Mouse (Mus musculus): ENCODE results near the gene Ankrd26. TPM values are rescaled to one million over a fixed set of nuclear protein-coding genes. Genes with fewer than 3 reads are reported as not detected.
"Not testable (repeated sequence)": the region's sequence is repeated elsewhere in the genome, so short reads cannot be mapped to it uniquely, and the experiment has no call there.

Ankrd26 gene
- 10 to 100 TPM; 11.1 to 12.5 TPM for total RNA-seq (2021)

GRCm38 (mm10) chr6:118561745-118562609 lies at the start of gene Ankrd26:
Gene Ankrd26, minus strand, starts transcription at chr6:118562226.
- peak; percentile 90 to 93 for DNase-seq (ENCODE audit: low spot score in 2 of 2)
- intact Hi-C loops (cut with DNase I): no loop called here

GRCm38 (mm10) chr6:118608906-118609305 lies 46.9 kb upstream of the Ankrd26 start:
- intact Hi-C loops (cut with DNase I): no loop called here
- no peak for DNase-seq (ENCODE audit: low spot score in 2 of 2)

- DNase-seq (ENCODE audit: low spot score in 2 of 2): no peak
- intact Hi-C loops (cut with DNase I): no loop called here
These were observed 43.9 kb upstream of the Ankrd26 start for GRCm38 (mm10) chr6:118605974-118606373.

GRCm38 (mm10) chr6:118603825-118604224 lies 41.8 kb upstream of the Ankrd26 start:
- no peak for DNase-seq (ENCODE audit: low spot score in 2 of 2)
- intact Hi-C loops (cut with DNase I): no loop called here

GRCm38 (mm10) chr6:118595681-118596055 lies 33.6 kb upstream of the Ankrd26 start:
- DNase-seq (ENCODE audit: low spot score in 2 of 2): no peak
- intact Hi-C loops (cut with DNase I): no loop called here

GRCm38 (mm10) chr6:118594833-118595680 lies 33.0 kb upstream of the Ankrd26 start:
- intact Hi-C loops (cut with DNase I): no loop called here
- DNase-seq (ENCODE audit: low spot score in 2 of 2): peak in 1 of 2 experiments; percentile 82

GRCm38 (mm10) chr6:118594070-118594469 lies 32.0 kb upstream of the Ankrd26 start:
- intact Hi-C loops (cut with DNase I): no loop called here
- DNase-seq (ENCODE audit: low spot score in 2 of 2): no peak

- no peak for DNase-seq (ENCODE audit: low spot score in 2 of 2)
- intact Hi-C loops (cut with DNase I): no loop called here
These were observed 31.5 kb upstream of the Ankrd26 start for GRCm38 (mm10) chr6:118593377-118594061.

- intact Hi-C loops (cut with DNase I): no loop called here
- DNase-seq (ENCODE audit: low spot score in 2 of 2): no peak
These were observed 30.8 kb upstream of the Ankrd26 start for GRCm38 (mm10) chr6:118592662-118593376.

- intact Hi-C loops (cut with DNase I); DNase-seq (ENCODE audit: low spot score in 2 of 2): not testable (repeated sequence)
These were observed 16.7 kb upstream of the Ankrd26 start for GRCm38 (mm10) chr6:118578741-118579140.

- intact Hi-C loops (cut with DNase I): no loop called here
- no peak for DNase-seq (ENCODE audit: low spot score in 2 of 2)
These were observed 12.3 kb upstream of the Ankrd26 start for GRCm38 (mm10) chr6:118574351-118574750.

GRCm38 (mm10) chr6:118567816-118568215 lies 5.8 kb upstream of the Ankrd26 start:
- intact Hi-C loops (cut with DNase I): no loop called here
- DNase-seq (ENCODE audit: low spot score in 2 of 2): no peak

GRCm38 (mm10) chr6:118561225-118561624 lies 801 bp downstream of the Ankrd26 start:
- DNase-seq (ENCODE audit: low spot score in 2 of 2): no peak
- intact Hi-C loops (cut with DNase I): no loop called here

- intact Hi-C loops (cut with DNase I): no loop called here
- DNase-seq (ENCODE audit: low spot score in 2 of 2): no peak
These were observed 23.4 kb downstream of the Ankrd26 start for GRCm38 (mm10) chr6:118538627-118539026.

GRCm38 (mm10) chr6:118537201-118537600 lies 24.8 kb downstream of the Ankrd26 start:
- DNase-seq (ENCODE audit: low spot score in 2 of 2); intact Hi-C loops (cut with DNase I): not testable (repeated sequence)

- no peak for DNase-seq (ENCODE audit: low spot score in 2 of 2)
- intact Hi-C loops (cut with DNase I): no loop called here
These were observed 26.7 kb downstream of the Ankrd26 start for GRCm38 (mm10) chr6:118535321-118535720.

GRCm38 (mm10) chr6:118533381-118533780 lies 28.6 kb downstream of the Ankrd26 start:
- DNase-seq (ENCODE audit: low spot score in 2 of 2): no peak
- intact Hi-C loops (cut with DNase I): no loop called here

GRCm38 (mm10) chr6:118520668-118521067 lies 41.4 kb downstream of the Ankrd26 start:
- intact Hi-C loops (cut with DNase I): no loop called here
- DNase-seq (ENCODE audit: low spot score in 2 of 2): peak in 1 of 2 experiments; percentile 25

- intact Hi-C loops (cut with DNase I): no loop called here
- no peak for DNase-seq (ENCODE audit: low spot score in 2 of 2)
These were observed 48.6 kb downstream of the Ankrd26 start for GRCm38 (mm10) chr6:118513335-118514012.

Measured in left cerebral cortex, postnatal 25 days (tissue).